Mouse (Mus musculus): ENCODE data around the gene Gucd1.

Gucd1 gene

DNA sequence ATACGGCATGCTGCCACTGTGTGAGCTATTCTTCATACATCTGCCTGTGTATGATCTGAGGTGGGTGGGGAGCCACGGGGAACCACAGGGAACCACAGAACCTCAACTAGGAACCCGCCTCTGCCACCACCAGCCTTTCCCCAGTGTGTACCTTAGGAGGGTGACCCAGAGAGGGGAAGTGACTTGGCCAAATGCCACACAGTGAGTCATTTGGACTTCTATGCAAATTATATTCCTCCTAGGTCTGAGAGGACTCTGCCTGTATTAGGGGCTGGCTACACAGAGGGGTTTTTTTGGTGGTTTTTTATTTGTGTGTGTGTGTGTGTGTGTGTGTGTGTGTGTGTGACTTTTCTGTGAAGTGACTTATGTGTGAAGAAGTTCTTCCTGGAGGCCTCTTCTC lies 191.2 kb downstream of the Gucd1 start:
- DNase-seq (ENCODE audit: low read depth, low spot score): peak; percentile 39

DNA sequence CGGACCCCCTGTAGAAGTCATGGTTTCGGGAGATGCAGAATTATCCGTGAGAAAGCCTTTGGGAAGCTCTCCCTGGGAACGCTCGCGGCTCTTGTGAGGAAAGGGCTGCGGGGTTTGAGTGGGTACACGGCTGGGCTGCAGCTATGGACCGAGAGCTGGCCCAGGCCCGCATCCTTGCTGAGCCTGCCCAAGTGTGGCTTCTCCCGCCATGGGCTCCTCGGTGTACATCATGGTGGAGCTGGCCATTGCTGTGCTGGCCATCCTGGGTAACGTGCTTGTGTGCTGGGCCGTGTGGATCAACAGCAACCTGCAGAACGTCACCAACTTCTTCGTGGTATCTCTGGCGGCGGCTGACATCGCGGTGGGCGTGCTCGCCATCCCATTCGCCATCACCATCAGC lies 192.0 kb downstream of the Gucd1 start:
- DNase-seq (ENCODE audit: low read depth, low spot score): no peak

DNA sequence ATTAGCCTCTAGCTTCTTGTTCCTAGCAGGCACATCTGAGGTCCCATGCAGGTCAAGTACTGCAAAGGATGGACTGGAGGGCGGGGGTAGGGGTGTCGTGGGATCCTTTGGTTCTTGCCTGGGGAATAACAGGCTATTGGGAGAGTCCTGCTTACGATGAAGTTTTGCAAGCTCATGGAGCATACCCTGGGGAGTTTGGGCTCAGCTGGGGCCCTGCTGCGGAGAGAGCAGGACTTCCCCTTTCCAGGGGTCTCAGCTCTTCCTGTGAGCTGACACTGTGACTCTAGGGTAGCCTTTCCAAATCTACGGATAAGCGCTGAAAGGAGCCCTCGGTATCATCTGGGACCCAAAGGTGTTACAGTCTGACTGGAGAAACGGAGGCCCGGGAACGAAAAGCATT lies 193.4 kb downstream of the Gucd1 start:
- DNase-seq (ENCODE audit: low read depth, low spot score): no peak

DNA sequence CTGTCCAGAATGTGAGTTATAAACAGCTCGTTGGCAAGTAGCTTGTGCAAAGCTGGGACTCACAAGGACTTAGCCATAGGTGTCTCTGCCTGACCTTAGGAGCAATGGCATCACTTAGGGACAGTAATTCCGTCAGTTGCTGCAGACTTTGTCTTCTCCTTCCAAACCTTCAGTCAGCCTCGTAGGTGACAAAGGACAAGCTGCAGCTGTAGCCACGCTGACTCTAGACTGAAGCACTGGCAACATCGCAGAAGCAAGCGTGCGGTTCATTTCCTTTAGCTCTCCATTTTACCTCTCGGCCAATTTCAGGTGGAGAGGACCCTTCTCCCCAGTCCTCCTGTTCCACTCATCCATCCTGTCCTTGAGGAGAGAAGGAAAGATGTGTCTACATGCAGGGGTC lies 193.8 kb downstream of the Gucd1 start:
- no peak for DNase-seq (ENCODE audit: low read depth, low spot score)

DNA sequence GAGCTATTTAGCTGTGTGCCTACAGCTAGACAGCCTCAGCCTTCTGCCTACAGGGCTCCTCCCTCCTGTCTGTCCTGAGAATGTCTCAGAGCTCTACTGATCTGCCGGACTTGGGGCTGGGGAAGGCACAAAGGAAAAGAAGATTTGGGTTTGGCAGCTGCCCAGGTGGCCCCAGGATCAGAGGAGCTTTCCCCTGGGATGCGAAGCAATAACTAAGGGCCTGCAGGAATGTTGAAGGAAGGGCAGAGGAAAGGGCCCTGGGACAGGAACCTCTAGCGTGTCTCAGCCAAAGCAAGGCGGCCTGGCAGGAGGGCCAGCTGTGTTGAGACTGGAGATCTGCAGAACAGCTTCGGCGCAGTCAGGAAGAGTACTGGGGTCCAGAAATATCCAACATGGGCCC lies 194.8 kb downstream of the Gucd1 start:
- DNase-seq (ENCODE audit: low read depth, low spot score): no peak

DNA sequence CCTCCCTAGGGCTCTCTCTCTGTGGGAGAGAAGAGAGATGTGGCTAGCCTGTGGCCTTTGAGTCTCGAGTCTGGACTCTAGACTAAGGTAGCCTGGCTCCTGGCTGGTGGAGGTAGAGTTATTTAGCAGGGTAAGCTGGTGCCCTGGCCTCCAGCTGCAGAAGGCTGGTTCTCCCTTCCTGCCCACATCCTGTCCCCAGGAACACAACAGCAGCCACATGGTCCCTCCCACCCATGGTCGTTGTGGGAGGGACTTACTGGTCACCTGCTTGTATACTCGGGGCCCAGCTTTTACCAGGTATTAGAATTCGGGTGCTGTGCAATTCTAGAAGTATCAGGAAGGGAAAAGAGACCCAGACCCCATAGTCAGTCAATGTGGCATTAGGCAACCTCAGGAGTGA lies 197.5 kb downstream of the Gucd1 start:
- DNase-seq (ENCODE audit: low read depth, low spot score): no peak

DNA sequence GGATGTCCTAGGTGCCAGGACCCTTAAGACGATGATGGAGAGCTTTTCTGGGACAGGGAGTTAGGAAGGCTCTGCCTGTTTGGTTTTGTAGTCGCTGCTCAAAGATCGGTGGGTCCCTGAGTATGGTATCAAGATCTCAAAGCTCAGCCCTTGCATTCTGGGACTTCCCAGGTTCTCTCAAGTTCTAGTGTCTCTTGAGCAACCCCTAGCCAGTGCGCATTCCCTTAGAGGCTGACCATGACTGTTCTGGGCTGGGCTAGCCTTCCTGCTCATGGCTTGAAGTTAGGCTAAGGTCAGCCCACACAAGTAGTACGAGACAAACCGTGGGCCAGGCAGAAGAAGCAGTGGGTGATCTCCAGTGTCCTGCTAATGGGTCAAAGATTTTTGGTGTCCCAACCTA lies 199.6 kb downstream of the Gucd1 start:
- DNase-seq (ENCODE audit: low read depth, low spot score): no peak

DNA sequence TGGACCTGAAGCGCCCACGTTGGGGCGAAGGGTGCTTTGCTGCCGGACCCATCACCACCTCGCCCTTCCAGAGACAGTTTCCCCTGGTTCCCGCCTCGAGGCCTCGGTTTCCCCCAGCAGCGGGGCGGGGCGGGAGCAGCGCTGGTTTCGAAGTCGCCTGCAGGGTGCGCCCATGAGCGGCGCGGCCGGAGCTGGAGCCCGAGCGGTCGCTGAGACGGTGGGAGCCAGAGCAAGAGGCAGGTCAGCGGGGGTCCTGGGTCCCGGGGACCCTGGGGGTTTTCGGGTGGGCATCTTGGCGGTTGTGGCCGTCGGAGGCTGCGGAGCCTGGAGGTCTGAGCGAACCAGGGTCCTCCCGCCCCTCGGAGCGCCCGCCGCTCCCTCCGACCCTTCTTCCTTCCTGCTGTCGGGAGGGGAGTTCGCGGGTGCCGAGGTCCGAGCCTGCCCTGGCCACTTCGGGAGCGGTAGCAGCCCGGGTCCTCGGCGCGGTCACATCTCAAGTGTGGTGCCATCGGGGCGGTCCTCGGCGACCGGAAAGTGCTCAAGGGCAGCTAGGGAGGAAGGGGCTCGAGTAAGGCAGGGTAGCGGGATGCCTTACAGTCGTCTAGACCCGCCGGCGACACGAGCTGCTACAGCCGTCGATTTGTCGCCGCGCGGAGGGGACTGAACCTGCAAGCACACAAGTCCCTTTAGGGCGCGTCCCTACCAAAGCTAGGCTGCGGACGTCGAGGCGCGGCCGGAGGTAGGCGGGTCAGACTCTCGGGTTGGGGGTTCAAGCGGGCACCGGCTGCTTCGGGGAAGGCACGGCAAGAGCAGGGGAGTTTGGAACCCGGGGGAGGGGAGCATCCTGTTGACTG lies 200.6 kb downstream of the Gucd1 start:
- DNase-seq (ENCODE audit: low read depth, low spot score): no peak

DNA sequence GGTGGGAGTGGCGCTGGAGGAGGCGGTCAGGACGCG lies 201.1 kb downstream of the Gucd1 start, which contains the start of gene Adora2a:
Adora2a (plus strand) TSS at position 6 of the 36 bp plus-strand sequence.
- DNase-seq (ENCODE audit: low read depth, low spot score): no peak

DNA sequence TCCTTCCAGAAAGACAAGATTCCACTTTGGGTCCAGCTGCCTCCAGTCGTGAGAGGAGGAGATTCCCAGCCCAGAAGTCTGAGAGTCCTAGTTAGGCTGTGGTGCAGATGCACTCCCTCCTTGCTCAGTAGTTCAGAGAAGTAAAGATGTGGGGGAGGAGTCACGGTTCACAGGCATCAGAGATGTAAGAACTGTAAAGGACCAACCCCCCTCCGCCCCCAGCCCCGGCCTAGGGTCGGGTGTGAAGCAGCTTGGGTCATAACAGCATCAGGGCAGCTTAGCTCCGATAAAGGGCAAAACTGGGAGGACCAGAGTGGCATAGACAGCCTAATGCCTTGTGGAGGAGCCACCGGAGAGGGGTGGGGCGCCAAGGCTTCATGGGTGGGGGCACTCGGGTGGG lies 201.3 kb downstream of the Gucd1 start:
- DNase-seq (ENCODE audit: low read depth, low spot score): no peak

DNA sequence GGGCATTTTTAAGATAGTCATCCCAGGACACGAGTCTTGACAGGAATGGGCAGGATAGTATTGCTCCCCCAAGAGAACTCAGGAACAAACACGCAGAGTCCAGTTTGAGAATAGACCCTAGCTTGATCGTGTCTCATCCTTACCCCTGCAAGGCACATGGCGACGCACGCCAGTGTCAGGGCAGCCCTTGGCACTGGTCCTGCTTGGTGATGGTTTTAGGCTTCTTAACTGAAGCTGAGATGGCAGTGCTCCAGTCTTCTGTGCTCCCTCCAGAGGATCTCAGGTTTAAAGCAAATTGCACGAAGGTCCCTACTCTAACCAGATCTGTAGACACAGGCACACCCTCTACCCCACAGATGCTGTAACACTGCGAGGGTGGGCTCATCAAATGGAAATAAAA lies 202.0 kb downstream of the Gucd1 start:
- DNase-seq (ENCODE audit: low read depth, low spot score): no peak

DNA sequence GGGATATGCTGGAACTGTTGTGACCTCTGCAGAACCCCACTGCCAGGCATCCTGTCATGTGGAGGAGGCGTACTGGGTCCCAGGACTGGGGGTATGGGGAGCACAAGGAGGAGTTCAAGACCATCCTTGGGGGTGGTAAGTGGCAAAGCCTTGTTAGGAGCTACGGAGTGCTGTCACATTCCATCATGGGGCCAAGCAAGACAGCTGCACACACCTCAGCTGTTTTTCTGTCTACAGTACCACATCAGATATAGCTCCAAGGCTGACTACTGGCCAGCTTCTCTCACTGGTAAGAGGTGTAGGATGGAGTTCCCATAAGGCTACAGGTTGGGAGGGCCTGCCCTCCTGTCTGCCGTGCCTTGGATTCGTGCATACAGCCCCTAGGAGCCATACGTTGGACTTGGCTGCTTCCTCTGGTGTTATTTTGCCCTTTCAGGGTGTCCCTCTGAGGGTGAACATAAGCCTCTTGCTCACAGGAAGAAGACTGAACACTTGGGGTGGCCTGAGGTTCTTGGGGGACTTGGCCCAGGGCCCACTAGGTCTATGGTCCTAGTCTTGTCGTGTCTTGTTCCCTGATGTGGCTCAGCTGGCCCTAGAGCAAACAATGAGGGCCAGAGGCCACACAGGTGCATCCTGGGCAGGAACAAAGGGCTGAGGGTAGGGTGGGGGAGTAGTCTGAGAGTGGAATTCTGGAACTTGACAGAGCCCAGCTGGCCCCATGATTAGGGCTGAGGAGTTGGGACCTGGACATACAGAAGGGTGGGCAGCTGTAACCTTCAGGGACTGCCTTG lies 203.4 kb downstream of the Gucd1 start:
- DNase-seq (ENCODE audit: low read depth, low spot score): no peak

DNA sequence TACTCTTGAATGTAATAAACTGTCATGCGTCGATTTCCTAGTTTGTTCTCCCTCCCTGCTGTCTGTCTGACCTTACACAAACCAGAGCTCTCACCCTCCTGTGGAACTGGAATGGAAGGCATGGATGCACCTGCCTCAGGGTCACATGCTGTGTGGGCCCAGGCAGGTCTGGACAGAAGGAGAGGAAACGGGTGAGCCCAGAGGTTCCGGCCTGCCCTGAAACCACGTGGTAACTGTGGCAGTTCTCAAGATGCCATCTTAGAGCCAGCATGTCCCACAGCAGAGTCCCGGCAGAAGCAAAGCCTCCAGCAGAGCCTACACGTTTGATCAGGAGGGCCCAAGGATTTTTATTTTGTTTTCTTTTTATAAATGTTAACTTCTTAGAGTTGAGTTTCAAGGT lies 205.4 kb downstream of the Gucd1 start:
- no peak for DNase-seq (ENCODE audit: low read depth, low spot score)

DNA sequence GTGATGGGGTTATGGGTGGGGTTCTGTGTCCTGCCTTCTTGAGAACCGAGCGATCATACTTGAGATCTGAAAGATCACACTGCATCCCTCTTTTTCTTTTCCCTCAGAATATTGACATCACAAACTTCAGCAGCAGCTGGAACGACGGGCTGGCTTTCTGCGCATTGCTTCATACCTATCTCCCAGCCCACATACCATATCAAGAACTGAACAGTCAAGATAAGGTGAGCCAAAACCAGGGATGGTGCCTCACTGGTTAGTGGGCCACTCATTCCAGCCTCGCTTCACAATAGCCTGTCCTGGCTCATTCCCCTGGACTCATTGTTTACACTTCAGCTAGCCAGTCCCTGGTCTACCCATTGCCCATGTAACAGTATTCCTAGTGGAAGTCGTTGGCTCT lies 210.6 kb downstream of the Gucd1 start:
- DNase-seq (ENCODE audit: low read depth, low spot score): no peak

DNA sequence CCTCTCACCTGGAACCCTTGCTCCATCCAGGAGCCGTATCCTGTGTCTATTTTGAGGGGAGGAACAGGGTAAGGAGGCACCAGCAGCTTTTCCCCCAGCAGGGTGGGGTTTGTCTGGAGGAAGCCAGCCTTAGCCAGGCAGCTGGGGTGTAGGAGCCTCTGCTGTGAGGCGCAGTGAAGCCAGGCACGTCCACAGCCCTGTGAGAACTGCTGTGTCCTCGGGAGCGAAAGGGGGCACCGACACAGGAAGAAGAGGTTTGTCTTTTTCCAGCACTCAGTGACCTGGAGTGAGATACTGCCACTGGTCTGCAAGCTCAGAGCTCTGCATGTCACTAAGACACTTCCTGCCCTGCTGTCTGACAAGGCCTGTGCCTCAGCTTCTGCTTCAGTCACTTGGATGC lies 213.4 kb downstream of the Gucd1 start:
- no peak for DNase-seq (ENCODE audit: low read depth, low spot score)

DNA sequence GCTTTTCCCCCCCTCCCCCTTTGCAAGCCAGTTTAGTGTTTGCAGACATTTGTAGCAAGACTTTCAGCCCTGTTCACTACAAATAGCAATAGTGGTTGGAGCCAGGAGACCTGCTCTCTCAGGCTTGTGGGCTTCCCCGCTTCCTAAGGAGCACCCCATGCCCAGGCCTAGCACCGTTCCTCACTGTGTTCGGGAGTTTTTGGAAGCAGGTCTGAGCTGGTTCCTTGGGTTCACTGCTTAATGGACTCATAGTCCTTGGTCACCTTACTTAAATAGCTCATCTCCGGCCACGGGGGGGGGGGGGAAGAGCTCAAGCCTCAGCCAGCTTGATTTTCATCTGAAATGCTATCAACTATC lies 213.7 kb downstream of the Gucd1 start:
- DNase-seq (ENCODE audit: low read depth, low spot score): no peak

DNA sequence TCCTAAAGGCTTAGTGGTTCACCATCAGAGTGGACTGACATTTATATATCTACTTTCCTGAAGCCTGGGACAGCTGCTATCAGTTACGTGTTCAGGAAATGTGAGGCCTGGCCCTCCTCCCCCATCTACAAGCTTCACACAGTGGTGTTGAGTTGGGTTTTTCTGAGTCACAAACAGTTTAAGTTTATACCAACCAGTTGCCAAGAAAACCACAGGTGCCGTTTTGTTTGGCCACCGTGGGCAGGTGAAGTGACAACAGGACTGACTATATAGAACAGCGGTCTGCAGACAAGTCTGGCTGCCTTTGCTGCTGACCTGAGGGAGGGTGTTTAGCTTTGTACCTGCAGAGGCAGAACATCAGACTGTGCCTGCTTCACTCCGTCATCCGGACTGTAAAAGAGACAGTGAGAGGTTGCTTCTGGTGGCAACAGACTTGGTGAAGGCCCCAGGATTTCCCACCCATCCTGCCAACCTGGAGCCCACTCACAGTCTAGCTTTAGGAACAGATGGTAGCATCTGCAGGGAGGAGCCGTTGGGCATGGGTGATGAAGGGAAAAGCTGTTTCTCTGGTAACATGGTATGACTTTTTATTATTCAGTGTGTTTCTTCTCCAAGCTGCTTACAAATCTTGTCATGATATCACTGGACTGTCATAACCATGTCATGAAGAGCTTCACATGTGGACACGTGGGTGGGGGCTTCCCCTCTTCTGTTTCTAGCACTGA lies 214.3 kb downstream of the Gucd1 start:
- no peak for DNase-seq (ENCODE audit: low read depth, low spot score)

DNA sequence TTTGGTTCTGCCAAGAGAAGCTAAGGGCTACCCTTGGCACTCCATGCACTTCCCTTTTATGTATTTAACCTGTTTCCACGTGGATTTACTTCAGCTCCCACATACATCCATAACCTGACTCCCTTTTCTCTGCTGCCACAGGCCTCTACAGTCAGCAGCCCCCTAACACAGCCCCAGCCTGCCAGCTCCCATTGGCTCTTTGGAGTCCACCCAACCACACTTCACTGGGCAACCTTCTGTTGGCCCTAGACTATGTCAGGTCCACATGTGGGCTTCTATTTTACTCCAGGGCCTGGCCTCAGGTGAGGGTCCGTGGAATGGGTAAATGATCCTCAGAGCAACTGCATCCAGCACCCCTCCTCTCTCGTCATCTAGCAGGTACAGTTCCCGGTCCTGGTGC lies 215.2 kb downstream of the Gucd1 start:
- DNase-seq (ENCODE audit: low read depth, low spot score): no peak

DNA sequence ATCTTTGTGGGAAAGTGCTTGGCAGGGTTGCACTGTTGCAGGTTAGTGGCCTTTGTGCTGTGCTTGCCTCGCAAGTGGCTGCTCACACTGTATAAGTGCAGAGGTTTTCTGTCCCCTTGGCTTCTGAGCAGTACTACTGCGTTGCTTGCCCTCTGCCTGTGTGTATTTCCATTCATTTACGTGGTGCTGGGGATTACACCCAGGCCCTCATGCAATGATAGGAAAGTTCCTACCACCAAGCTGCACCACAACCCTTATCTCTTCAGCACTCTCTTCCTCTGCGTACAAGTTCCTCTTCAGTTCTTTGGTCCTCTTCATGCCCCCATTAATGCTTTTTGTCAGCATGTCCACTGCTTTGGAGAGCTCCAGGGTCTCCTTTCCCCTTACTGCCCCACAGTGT lies 215.8 kb downstream of the Gucd1 start:
- DNase-seq (ENCODE audit: low read depth, low spot score): no peak

DNA sequence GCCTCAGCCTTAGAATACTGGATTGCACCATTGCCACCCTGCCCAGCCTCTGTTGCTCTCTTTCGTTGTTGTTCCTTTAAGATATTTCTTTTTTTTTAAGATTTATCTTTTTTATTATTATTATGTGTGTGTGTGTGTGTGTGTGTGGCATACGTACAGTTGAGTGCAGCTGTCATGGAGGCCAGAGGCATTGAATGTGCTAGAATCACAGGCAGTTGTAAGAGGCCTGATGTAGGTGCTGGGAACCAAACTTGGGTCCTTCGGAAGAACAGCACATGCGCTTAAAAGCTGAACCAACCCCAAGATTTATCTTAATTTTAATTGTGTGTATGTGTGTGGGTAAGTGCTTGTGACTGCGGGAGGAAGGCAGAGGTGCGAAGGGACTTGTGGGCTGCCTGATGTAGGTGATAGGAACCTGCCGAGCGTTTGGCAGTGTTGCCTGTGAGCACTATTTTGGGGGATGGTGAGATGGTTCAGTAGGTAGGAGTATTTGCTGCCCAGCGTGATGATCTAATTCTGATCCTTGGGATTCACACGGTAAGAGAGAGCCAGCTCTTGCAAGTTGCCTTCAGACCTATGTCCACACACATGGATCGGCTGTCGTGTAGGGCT lies 216.5 kb downstream of the Gucd1 start:
- DNase-seq (ENCODE audit: low read depth, low spot score): no peak
